In genomic region chr4:141952824-141953223, GRCm38 (mm10) we compare ENCODE assay signal across 10 mouse cellular contexts.
DNase-seq lines count a peak whose midpoint lies in the region; ATAC-seq and TF ChIP-seq lines count a peak whose summit lies in the region.
"Had no signal": no experiment of that assay in that cellular context is flagged by ENCODE, and none has a peak within 500 bp of the region (broad histone marks: within the 10 kb centered on the region; RNA-seq: fewer than 3 reads in every experiment).

No protein-coding gene starts in this region.

- 0 out of 2 replicates have a peak, but pooled peaks have one; percentile 7 for ATAC-seq in liver, embryonic 15.5 days (ENCODE audit: insufficient read depth)
- ATAC-seq: Patski had no signal

- peak overlapping the region; percentile 96 for H3K4me2 ChIP-seq in CH12.LX (ENCODE audit: insufficient read depth, low read depth, poor library complexity, severe bottlenecking)
- H3K4me2 ChIP-seq in liver, embryonic 15.5 days = no peak overlapping the region
- H3K4me2 ChIP-seq: embryonic facial prominence, embryonic 13.5 days had no signal

- H3K4me3 ChIP-seq in layer of hippocampus, adult 2 months = no peak overlapping the region
- H3K4me3 ChIP-seq in CH12.LX (replicated peaks in 1 of 3; ENCODE audit: low read depth in 2 of 3, low read length in 2 of 3, poor library complexity in 1 of 3) = peak overlapping the region in 1 of 3 experiments; percentile 37
- H3K4me3 ChIP-seq in liver, embryonic 15.5 days (replicated peaks) = no peak overlapping the region
- H3K4me3 ChIP-seq: embryonic facial prominence, embryonic 13.5 days had no signal

- peaks cover 0 to 24% of the 10 kb centered on the region in 2 experiments for H3K36me3 ChIP-seq in CH12.LX (replicated peaks in 1 of 2; ENCODE audit: control insufficient read depth in 1 of 2, insufficient read depth in 1 of 2, low read length in 1 of 2)
- no peaks in the 10 kb centered on the region for H3K36me3 ChIP-seq in liver, embryonic 15.5 days (replicated peaks)
- H3K36me3 ChIP-seq: embryonic facial prominence, embryonic 13.5 days had no signal

- H3K27me3 ChIP-seq in CH12.LX (replicated peaks) = no peaks in the 10 kb centered on the region
- peaks cover 9% of the 10 kb centered on the region; the same call in 1 of the 2 replicates for H3K27me3 ChIP-seq in liver, embryonic 15.5 days
- H3K27me3 ChIP-seq: embryonic facial prominence, embryonic 13.5 days; Patski had no signal

- peak; percentile 86 for TF ChIP-seq EP300 in CH12.LX (IDR thresholded peaks at IDR 0.05; ENCODE audit: low read length)

- H3K79me2 ChIP-seq in CH12.LX (replicated peaks; ENCODE audit: control insufficient read depth, extremely low read depth, insufficient read depth, poor library complexity, severe bottlenecking) = no peaks in the 10 kb centered on the region

- TF ChIP-seq RAD21 in CH12.LX (IDR thresholded peaks at IDR 0.05; ENCODE audit: low read depth, low read length) = no peak

- in situ Hi-C loops in CH12.LX (cut with MboI; ENCODE audit: low pct_ligation_motif_present, low pct_unique_long_range_greater_than_20kb, low sequenced_read_pairs) = loop anchor here (10.0 to 25.0 kb wide), 2 partner anchors 338 to 541 kb away; partner anchors contain the start of genes Clcnkb, Hspb7 and Tmem82

- no peak for TF ChIP-seq CTCF in layer of hippocampus, adult 2 months (conservative IDR thresholded peaks at IDR 0.05)
- no peak for TF ChIP-seq CTCF in CH12.LX (conservative IDR thresholded peaks at IDR 0.05 in 1 of 2, IDR thresholded peaks at IDR 0.05 in 1 of 2; ENCODE audit: low read depth in 2 of 2, low read length in 2 of 2)

- peaks cover 4% of the 10 kb centered on the region for H3K9me3 ChIP-seq in CH12.LX (replicated peaks; ENCODE audit: low read length)
- H3K9me3 ChIP-seq in liver, embryonic 15.5 days (replicated peaks) = no peaks in the 10 kb centered on the region
- H3K9me3 ChIP-seq: embryonic facial prominence, embryonic 13.5 days had no signal

- TF ChIP-seq POLR2A in CH12.LX (IDR thresholded peaks at IDR 0.05; ENCODE audit: low read depth, low read length) = peak; percentile 40; the same call in 1 of the 2 replicates

- dilution Hi-C loops in CH12.LX (cut with MboI; ENCODE audit: extremely low pct_ligation_motif_present, extremely low pct_unique_long_range_greater_than_20kb, low sequenced_read_pairs) = no loop called here

- peak overlapping the region; percentile 17; the same call in 1 of the 2 replicates for H3K9ac ChIP-seq in CH12.LX (ENCODE audit: insufficient read depth, low read depth)
- no peak overlapping the region for H3K9ac ChIP-seq in liver, embryonic 15.5 days

- DNase-seq in layer of hippocampus, adult 2 months (ENCODE audit: low spot score in 2 of 2) = peak in 1 of 2 experiments; percentile 8
- no peak for DNase-seq in layer of hippocampus, adult 11-12 months (ENCODE audit: low spot score)
- peak; percentile 30 for DNase-seq in CD4-positive helper T cell, adult 2 months (ENCODE audit: low read depth, low spot score)
- peak; percentile 89 for DNase-seq in CH12.LX (ENCODE audit: extremely low read depth)
- DNase-seq in cerebellum, postnatal 14 days = no peak
- no peak for DNase-seq in adrenal gland, adult 8-10 months
- DNase-seq: thymus, postnatal 4 days had no signal

- 52% methylated on average over 5 of the region's 5 CpGs for whole genome bisulfite sequencing in liver, embryonic 15.5 days (ENCODE audit: insufficient replicate concordance)

- H3K4me1 ChIP-seq in CH12.LX (ENCODE audit: control insufficient read depth in 1 of 2, insufficient read depth in 2 of 2) = peaks cover 39 to 59% of the 10 kb centered on the region in 2 experiments
- H3K4me1 ChIP-seq in liver, embryonic 15.5 days (replicated peaks) = peaks cover 18% of the 10 kb centered on the region

- peak overlapping the region; percentile 78; the same call in 1 of the 2 replicates for H3K27ac ChIP-seq in layer of hippocampus, adult 2 months
- H3K27ac ChIP-seq in CH12.LX (ENCODE audit: insufficient read depth, low read depth) = peak overlapping the region; percentile 97
- peak overlapping the region; percentile 41; the same call in 1 of the 2 replicates for H3K27ac ChIP-seq in liver, embryonic 15.5 days (replicated peaks)
- H3K27ac ChIP-seq: embryonic facial prominence, embryonic 13.5 days had no signal

TF ChIP-seq in CH12.LX, 34 proteins besides CTCF, POLR2A, EP300 and RAD21:
- TF ChIP-seq JUND (conservative IDR thresholded peaks at IDR 0.05; ENCODE audit: low read depth, low read length) (no peak), KAT2A (IDR thresholded peaks at IDR 0.05; ENCODE audit: insufficient replicate concordance, low read length) (no peak), TCF12 (IDR thresholded peaks at IDR 0.05; ENCODE audit: low read depth, low read length) (peak; percentile 68; the same call in 1 of the 2 replicates), ETS1 (conservative IDR thresholded peaks at IDR 0.05; ENCODE audit: low read depth, low read length) (peak; percentile 89), IRF4 (IDR thresholded peaks at IDR 0.05; ENCODE audit: low read depth, low read length) (peak; percentile 59; the same call in 1 of the 2 replicates), MAZ (IDR thresholded peaks at IDR 0.05; ENCODE audit: low read depth, low read length) (no peak), USF2 (conservative IDR thresholded peaks at IDR 0.05; ENCODE audit: low read depth, low read length) (no peak), BHLHE40 (IDR thresholded peaks at IDR 0.05; ENCODE audit: low read depth, low read length) (peak; percentile 75), NELFE (IDR thresholded peaks at IDR 0.05; ENCODE audit: low read depth, low read length) (0 out of 2 replicates have a peak, but pooled peaks have one; percentile 29), ELF1 (IDR thresholded peaks at IDR 0.05; ENCODE audit: low read depth, low read length) (no peak), MXI1 (IDR thresholded peaks at IDR 0.05; ENCODE audit: low read depth, low read length) (0 out of 2 replicates have a peak, but pooled peaks have one; percentile 55), NRF1 (IDR thresholded peaks at IDR 0.05; ENCODE audit: low read depth, low read length) (peak; percentile 81), GABPA (IDR thresholded peaks at IDR 0.05; ENCODE audit: insufficient replicate concordance, low read depth, low read length) (no peak), MAX (IDR thresholded peaks at IDR 0.05; ENCODE audit: low read length) (peak; percentile 44; the same call in 1 of the 2 replicates), ZKSCAN1 (IDR thresholded peaks at IDR 0.05; ENCODE audit: borderline replicate concordance, low read depth, low read length) (no peak), USF1 (IDR thresholded peaks at IDR 0.05; ENCODE audit: low read depth, low read length) (no peak), CHD1 (IDR thresholded peaks at IDR 0.05; ENCODE audit: low read depth, low read length) (no peak), ZC3H11A (IDR thresholded peaks at IDR 0.05; ENCODE audit: low read depth, low read length) (no peak), SMC3 (IDR thresholded peaks at IDR 0.05; ENCODE audit: low read depth, low read length) (no peak), PAX5 (IDR thresholded peaks at IDR 0.05; ENCODE audit: low read length) (no peak), SIN3A (IDR thresholded peaks at IDR 0.05; ENCODE audit: low read length) (peak; percentile 52), TBP (conservative IDR thresholded peaks at IDR 0.05; ENCODE audit: low read depth, low read length) (0 out of 2 replicates have a peak, but pooled peaks have one; percentile 49), POLR2AphosphoS2 (IDR thresholded peaks at IDR 0.05; ENCODE audit: low read depth, low read length) (no peak), ZNF384 (IDR thresholded peaks at IDR 0.05; ENCODE audit: low read depth, low read length) (no peak), CHD2 (IDR thresholded peaks at IDR 0.05; ENCODE audit: low read length) (0 out of 2 replicates have a peak, but pooled peaks have one; percentile 14), RCOR1 (conservative IDR thresholded peaks at IDR 0.05; ENCODE audit: low read depth, low read length) (no peak; the same call in none of the 2 replicates), UBTF (IDR thresholded peaks at IDR 0.05; ENCODE audit: low read depth, low read length) (no peak), E2F4 (IDR thresholded peaks at IDR 0.05; ENCODE audit: insufficient replicate concordance, low read depth, low read length) (no peak), JUN (IDR thresholded peaks at IDR 0.05; ENCODE audit: insufficient read depth, low read depth, low read length) (no peak), MYC (IDR thresholded peaks at IDR 0.05; ENCODE audit: low read depth, low read length) (0 out of 2 replicates have a peak, but pooled peaks have one; percentile 37), HCFC1 (IDR thresholded peaks at IDR 0.05; ENCODE audit: low read depth, low read length) (peak; percentile 17; the same call in 1 of the 2 replicates), MEF2A (IDR thresholded peaks at IDR 0.05; ENCODE audit: borderline replicate concordance, low read depth, low read length) (peak; percentile 70; the same call in 1 of the 2 replicates), MAFK (IDR thresholded peaks at IDR 0.05; ENCODE audit: insufficient replicate concordance, low read length) (0 out of 2 replicates have a peak, but pooled peaks have one; percentile 39), ZMIZ1 (IDR thresholded peaks at IDR 0.05; ENCODE audit: low read depth, low read length) (no peak)

Comparison
In these comparisons a context has a peak if more than half of its experiments do, and no peak if none do; other contexts are left out.
1. DNase-seq: peak in CD4-positive helper T cell, adult 2 months (single experiment) and CH12.LX (single experiment); none in layer of hippocampus, adult 11-12 months (single experiment), cerebellum, postnatal 14 days (0 of 2) and adrenal gland, adult 8-10 months (single experiment).
2. H3K27ac ChIP-seq: peak in every context shown above with its lines; median percentile 97 in CH12.LX; 78 in layer of hippocampus, adult 2 months; 41 in liver, embryonic 15.5 days.